Mouse (Mus musculus): ENCODE measurements at regions not wholly inside any gene's neighbourhood (a gene's known extent, or its start where the extent isn't known, plus 50 kb on each side); places are given as distances from the start of the nearest gene placed in this dataset.

GRCm38 (mm10) chr10:111711519-111712113 is 205.5 kb downstream of the Phlda1 start:
- WGBS, result 62% methylated on average over 5 of the region's 5 CpGs
- no peak overlapping the region for H3K4me3 ChIP-seq
- no peak overlapping the region for H3K27ac ChIP-seq
- no peak overlapping the region for H3K9ac ChIP-seq
- no peaks in the 10 kb centered on the region for H3K4me1 ChIP-seq
- 0 out of 2 replicates have a peak, but pooled peaks cover 11% of the 10 kb centered on the region for H3K9me3 ChIP-seq
- H3K4me2 ChIP-seq (replicated peaks), result no peak overlapping the region
- H3K27me3 ChIP-seq, result no peaks in the 10 kb centered on the region
- ATAC-seq (ENCODE audit: low FRiP score, low read depth), result no peak
- no peaks in the 10 kb centered on the region for H3K36me3 ChIP-seq

GRCm38 (mm10) chr10:111712991-111713390 is 206.9 kb downstream of the Phlda1 start:
- Histone ChIP-seq H3K4me3 (no peak overlapping the region), H3K4me2 (replicated peaks) (no peak overlapping the region), H3K9ac (no peak overlapping the region), H3K9me3 (0 out of 2 replicates have a peak, but pooled peaks cover 11% of the 10 kb centered on the region), H3K4me1 (no peaks in the 10 kb centered on the region), H3K36me3 (no peaks in the 10 kb centered on the region), H3K27ac (no peak overlapping the region), H3K27me3 (no peaks in the 10 kb centered on the region)
- 79% methylated on average over 7 of the region's 7 CpGs for WGBS
- no peak for ATAC-seq (ENCODE audit: low FRiP score, low read depth)

- H3K4me3 ChIP-seq, result no peak overlapping the region
- no peak overlapping the region for H3K9ac ChIP-seq
- H3K4me2 ChIP-seq (replicated peaks), result no peak overlapping the region
- no peaks in the 10 kb centered on the region for H3K36me3 ChIP-seq
- H3K27ac ChIP-seq, result no peak overlapping the region
- no peak for ATAC-seq (ENCODE audit: low FRiP score, low read depth)
- 0 out of 2 replicates have a peak, but pooled peaks cover 11% of the 10 kb centered on the region for H3K9me3 ChIP-seq
- H3K4me1 ChIP-seq, result no peaks in the 10 kb centered on the region
- H3K27me3 ChIP-seq, result no peaks in the 10 kb centered on the region
Observed at GRCm38 (mm10) chr10:111713676-111714075, 207.6 kb downstream of the Phlda1 start.

GRCm38 (mm10) chr10:111715172-111715571 is 209.1 kb downstream of the Phlda1 start:
- H3K27ac ChIP-seq, result no peak overlapping the region
- no peaks in the 10 kb centered on the region for H3K27me3 ChIP-seq
- no peak for ATAC-seq (ENCODE audit: low FRiP score, low read depth)
- H3K4me3 ChIP-seq, result no peak overlapping the region
- no peak overlapping the region for H3K9ac ChIP-seq
- H3K4me2 ChIP-seq (replicated peaks), result no peak overlapping the region
- 25% methylated on average over 6 of the region's 6 CpGs for WGBS
- H3K9me3 ChIP-seq, result 0 out of 2 replicates have a peak, but pooled peaks cover 2% of the 10 kb centered on the region
- H3K4me1 ChIP-seq, result no peaks in the 10 kb centered on the region
- no peaks in the 10 kb centered on the region for H3K36me3 ChIP-seq

GRCm38 (mm10) chr10:111719632-111720031 is 213.5 kb downstream of the Phlda1 start:
- no peak overlapping the region for H3K4me3 ChIP-seq
- no peak overlapping the region for H3K27ac ChIP-seq
- no peaks in the 10 kb centered on the region for H3K36me3 ChIP-seq
- H3K4me1 ChIP-seq, result peaks cover 8% of the 10 kb centered on the region
- H3K9me3 ChIP-seq, result no peaks in the 10 kb centered on the region
- no peak overlapping the region for H3K4me2 ChIP-seq (replicated peaks)
- 83% methylated on average over 5 of the region's 5 CpGs for WGBS
- H3K9ac ChIP-seq, result no peak overlapping the region
- no peaks in the 10 kb centered on the region for H3K27me3 ChIP-seq
- no peak for ATAC-seq (ENCODE audit: low FRiP score, low read depth)

DNA sequence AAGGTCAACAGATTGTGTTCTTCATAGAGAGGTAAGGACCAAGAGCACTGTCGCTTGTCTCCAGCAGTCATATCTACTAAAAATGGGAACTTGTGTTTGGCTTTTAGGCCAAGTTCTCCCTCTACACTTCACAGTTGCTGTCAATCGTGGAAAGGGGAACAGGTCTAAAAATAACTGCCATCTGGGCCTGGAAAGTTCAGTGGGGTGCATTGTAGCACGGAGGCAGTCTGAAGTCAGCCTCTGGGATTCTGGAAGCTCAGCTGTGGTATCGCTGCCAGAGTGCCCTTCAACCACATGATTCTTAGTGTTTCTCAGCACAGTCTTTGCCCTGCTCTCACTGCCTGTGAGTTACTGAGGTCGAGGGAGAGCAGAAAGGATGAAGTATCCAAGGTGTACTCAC is 215.0 kb downstream of the Phlda1 start:
- Histone ChIP-seq H3K27ac (no peak overlapping the region), H3K4me2 (replicated peaks) (no peak overlapping the region)
- no peak for ATAC-seq (ENCODE audit: low FRiP score, low read depth)

DNA sequence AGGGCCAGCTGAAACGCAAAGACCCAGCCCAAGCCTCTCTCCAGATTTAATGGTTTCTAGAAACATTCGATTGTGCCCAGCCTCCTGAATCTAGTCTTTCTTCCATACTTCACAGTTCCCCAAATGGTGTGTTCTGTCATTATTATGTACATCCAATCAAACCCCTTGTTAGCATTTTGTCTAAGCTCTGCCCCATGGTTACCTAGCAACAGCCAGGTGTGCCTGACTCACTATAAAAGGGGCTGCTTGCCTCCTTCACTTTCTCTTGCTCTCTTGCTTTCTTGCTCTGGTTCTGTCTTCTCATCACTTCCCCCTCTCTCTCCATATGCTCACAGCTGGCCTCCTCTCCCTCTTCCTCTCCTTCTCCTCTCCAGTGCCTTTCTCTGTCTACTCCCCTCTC is 217.8 kb downstream of the Phlda1 start:
- Histone ChIP-seq H3K9ac (no peak overlapping the region), H3K36me3 (no peaks in the 10 kb centered on the region), H3K27ac (no peak overlapping the region), H3K4me1 (peaks cover 8% of the 10 kb centered on the region), H3K4me3 (no peak overlapping the region), H3K4me2 (replicated peaks) (no peak overlapping the region), H3K27me3 (no peaks in the 10 kb centered on the region), H3K9me3 (no peaks in the 10 kb centered on the region; the same call in 1 of the 2 replicates)
- no peak for ATAC-seq (ENCODE audit: low FRiP score, low read depth)
- 62% methylated on average over 2 of the region's 2 CpGs for WGBS

More for the DNA sequence above, 215.0 kb downstream of the Phlda1 start:
- no peaks in the 10 kb centered on the region for H3K36me3 ChIP-seq
- WGBS, result 71% methylated on average over 5 of the region's 5 CpGs
- H3K4me3 ChIP-seq, result no peak overlapping the region
- H3K4me1 ChIP-seq, result peaks cover 8% of the 10 kb centered on the region
- H3K27me3 ChIP-seq, result no peaks in the 10 kb centered on the region
- no peaks in the 10 kb centered on the region for H3K9me3 ChIP-seq
- H3K9ac ChIP-seq, result no peak overlapping the region

- no peak overlapping the region for H3K9ac ChIP-seq
- 49% methylated on average over 7 of the region's 7 CpGs for WGBS
- no peaks in the 10 kb centered on the region; the same call in 1 of the 2 replicates for H3K9me3 ChIP-seq
- no peak overlapping the region for H3K27ac ChIP-seq
- peak; percentile 89 for ATAC-seq (ENCODE audit: low FRiP score, low read depth)
- H3K4me3 ChIP-seq, result no peak overlapping the region
- no peaks in the 10 kb centered on the region for H3K27me3 ChIP-seq
- no peaks in the 10 kb centered on the region for H3K36me3 ChIP-seq
- no peak overlapping the region for H3K4me2 ChIP-seq (replicated peaks)
- peaks cover 8% of the 10 kb centered on the region for H3K4me1 ChIP-seq
Observed at GRCm38 (mm10) chr10:111724574-111725414, 218.7 kb downstream of the Phlda1 start.

DNA sequence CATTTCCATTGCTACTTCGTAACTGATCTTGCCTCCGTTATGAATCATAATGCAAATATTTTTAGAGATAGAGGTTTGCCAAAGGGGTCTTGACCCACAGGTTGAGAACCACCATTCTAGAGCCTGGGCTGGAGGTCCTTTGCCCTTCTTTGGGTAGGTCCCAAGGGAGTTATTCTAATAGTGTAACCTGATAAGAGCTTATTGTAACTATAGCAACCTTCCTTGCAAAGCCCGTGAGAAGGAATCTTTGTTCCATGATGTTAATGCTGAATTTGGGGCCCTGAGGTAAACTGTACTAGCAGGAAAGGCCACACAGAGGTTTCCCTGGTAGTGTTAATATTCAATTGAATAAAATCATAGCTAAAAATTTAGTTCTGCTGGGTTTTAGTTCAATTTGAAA is 229.9 kb downstream of the Phlda1 start:
- Histone ChIP-seq H3K4me2 (replicated peaks) (no peak overlapping the region), H3K9ac (no peak overlapping the region), H3K9me3 (no peaks in the 10 kb centered on the region), H3K27me3 (no peaks in the 10 kb centered on the region), H3K4me1 (peaks cover 3% of the 10 kb centered on the region; the same call in 1 of the 2 replicates), H3K36me3 (no peaks in the 10 kb centered on the region), H3K27ac (no peak overlapping the region), H3K4me3 (no peak overlapping the region)
- WGBS, result 61% methylated on average over 3 of the region's 3 CpGs
- no peak for ATAC-seq (ENCODE audit: low FRiP score, low read depth)

DNA sequence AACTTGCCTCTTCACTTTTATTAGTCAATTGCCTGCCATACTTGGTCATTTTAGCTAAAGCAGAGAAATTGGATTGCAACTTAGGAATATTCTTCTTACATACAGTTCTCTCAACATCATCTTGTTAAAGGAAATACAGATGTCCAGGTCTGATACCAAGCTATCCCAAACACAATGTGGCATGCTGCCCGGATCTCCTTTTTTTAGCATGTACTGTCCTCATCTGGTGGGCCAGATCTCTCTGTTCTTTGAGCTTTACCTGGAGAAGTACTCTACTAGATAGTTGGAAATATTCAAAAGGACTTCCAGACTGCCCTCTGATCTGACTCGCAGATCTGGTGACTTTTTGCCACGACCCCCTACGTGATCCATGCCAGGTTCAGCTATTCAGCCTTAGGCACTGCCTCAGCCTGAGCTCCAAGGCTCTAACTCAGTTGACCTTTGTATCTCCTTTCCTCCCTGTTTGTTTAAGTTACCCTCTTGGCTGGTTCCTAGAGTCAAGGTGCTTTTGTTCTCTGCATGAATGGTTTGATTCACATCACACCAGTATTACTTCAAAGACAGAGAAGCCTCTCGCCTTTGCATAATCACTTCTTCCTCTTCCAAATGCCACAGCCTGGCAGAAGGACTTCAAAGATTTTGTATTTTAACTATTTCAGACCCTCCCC is 232.9 kb upstream of the Krr1 start:
- H3K9ac ChIP-seq, result no peak overlapping the region
- 27% methylated on average over 5 of the region's 5 CpGs for WGBS
- H3K27me3 ChIP-seq, result no peaks in the 10 kb centered on the region
- H3K27ac ChIP-seq, result no peak overlapping the region
- no peak overlapping the region for H3K4me2 ChIP-seq (replicated peaks)
- ATAC-seq (ENCODE audit: low FRiP score, low read depth), result no peak
- no peak overlapping the region for H3K4me3 ChIP-seq
- H3K9me3 ChIP-seq, result no peaks in the 10 kb centered on the region
- H3K4me1 ChIP-seq, result peaks cover 3% of the 10 kb centered on the region; the same call in 1 of the 2 replicates
- no peaks in the 10 kb centered on the region for H3K36me3 ChIP-seq

- WGBS, result 74% methylated on average over 9 of the region's 9 CpGs
- H3K4me2 ChIP-seq (replicated peaks), result no peak overlapping the region
- H3K9me3 ChIP-seq, result no peaks in the 10 kb centered on the region
- H3K27ac ChIP-seq, result no peak overlapping the region
- no peak overlapping the region for H3K9ac ChIP-seq
- no peak overlapping the region for H3K4me3 ChIP-seq
- peaks cover 3% of the 10 kb centered on the region; the same call in 1 of the 2 replicates for H3K4me1 ChIP-seq
- H3K36me3 ChIP-seq, result no peaks in the 10 kb centered on the region
- no peak for ATAC-seq (ENCODE audit: low FRiP score, low read depth)
- no peaks in the 10 kb centered on the region for H3K27me3 ChIP-seq
Observed at GRCm38 (mm10) chr10:111740586-111741265, 231.7 kb upstream of the Krr1 start.

Data from limb, embryonic 13.5 days (tissue).